Mouse (Mus musculus) effector memory CD4-positive, alpha-beta T cell, adult 5 months (primary cell): Measurements from ENCODE around the gene Fmo6. TPM values are rescaled to one million over a fixed set of nuclear protein-coding genes. Genes with fewer than 3 reads are reported as not detected.

ENCODE experiments used
- polyA plus RNA-seq: library from polyadenylated mRNA; unstranded; fragments of 100-300 nt; shearing (Covaris generic); gene quantifications from one replicate; pipeline ENCODE4 v1.2.1, GENCODE M21; 2017

The Fmo6 gene
- not detected for polyA plus RNA-seq

GRCm38 (mm10) chr1:162937415-162937814 lies at the start of gene Fmo6:
Gene Fmo6 (minus strand): TSS chr1:162937515.

GRCm38 (mm10) chr1:162984428-162984827 lies 47.1 kb upstream of the Fmo6 start, which contains the start of gene Fmo3:
Gene Fmo3 (minus strand): TSS chr1:162984528.

GRCm38 (mm10) chr1:162897838-162898811 lies 39.2 kb downstream of the Fmo6 start, which contains the start of gene Fmo2:
Gene Fmo2 (minus strand): TSS chr1:162898726.

Other genes with a start within 250 kb of the Fmo6 start
- 282 TPM for gene Prrc2c, start 197.0 kb downstream of the Fmo6 start, polyA plus RNA-seq
- not detected for gene Fmo4, start 123.5 kb downstream of the Fmo6 start, polyA plus RNA-seq
- 0.21 TPM for gene Fmo1, start 70.9 kb downstream of the Fmo6 start, polyA plus RNA-seq
- not detected for gene Fmo2, start 38.8 kb downstream of the Fmo6 start, polyA plus RNA-seq
- gene Fmo3, start 47.0 kb upstream of the Fmo6 start, polyA plus RNA-seq: not detected
- not detected for gene Mroh9, start 148.2 kb upstream of the Fmo6 start, polyA plus RNA-seq